Mouse (Mus musculus) embryonic facial prominence, embryonic 11.5 days (tissue): ENCODE results near the gene Ccpg1. TPM values are rescaled to one million over a fixed set of nuclear protein-coding genes. Genes with fewer than 3 reads are reported as not detected.

Experiments used
- ATAC-seq: fragments of 200-750 bp; cut with Nextera tagmentation; replicated peaks from 2 replicates; pipeline ENCODE4 v1.8.0; 2017; ENCODE audit warnings: low read depth; ENCODE audit not compliant: insufficient number of reproducible peaks, low FRiP score, low TSS enrichment
- DNase-seq: peaks from one replicate; pipeline ENCODE4 v3.0.0-alpha.2; 2015; ENCODE audit warnings: low spot score
- H3K27ac ChIP-seq: fragments of 300-500 bp; sonication (generic); replicated peaks from 2 replicates; pipeline ENCODE4 v1.5.1; 2014; ENCODE audit warnings: mild to moderate bottlenecking, low read depth, low read length, control low read depth
- H3K27me3 ChIP-seq: fragments of 300-500 bp; sonication (generic); 2 replicates; pipeline ENCODE4 v1.6.1; 2014; ENCODE audit warnings: mild to moderate bottlenecking, low read length, moderate library complexity, mixed read lengths; ENCODE audit not compliant: control insufficient read depth, insufficient read depth
- H3K36me3 ChIP-seq: fragments of 300-500 bp; sonication (generic); replicated peaks from 2 replicates; pipeline ENCODE4 v1.6.1; 2014; ENCODE audit warnings: low read depth, mild to moderate bottlenecking, low read length, moderate library complexity, mixed read lengths; ENCODE audit not compliant: control insufficient read depth, insufficient read depth
- H3K4me1 ChIP-seq: fragments of 300-500 bp; sonication (generic); 2 replicates; pipeline ENCODE4 v1.6.1; 2014; ENCODE audit warnings: low read length, mixed read lengths; ENCODE audit not compliant: control insufficient read depth, insufficient read depth
- H3K4me2 ChIP-seq: fragments of 300-500 bp; sonication (generic); 2 replicates; pipeline ENCODE4 v1.6.1; 2014; ENCODE audit warnings: low read depth, mild to moderate bottlenecking, control low read depth, low read length, moderate library complexity
- H3K4me3 ChIP-seq: fragments of 300-500 bp; sonication (generic); 2 replicates; pipeline ENCODE4 v1.5.1; 2014; ENCODE audit warnings: low read depth, low read length, control low read depth
- H3K9ac ChIP-seq: fragments of 300-500 bp; sonication (generic); replicated peaks from 2 replicates; pipeline ENCODE4 v1.6.1; 2014; ENCODE audit warnings: mild to moderate bottlenecking, control low read depth, low read length
- H3K9me3 ChIP-seq: fragments of 300-500 bp; sonication (generic); replicated peaks from 2 replicates; pipeline ENCODE4 v1.6.1; 2016; ENCODE audit warnings: mild to moderate bottlenecking, low read length, inconsistent platforms, mixed read lengths; ENCODE audit not compliant: control insufficient read depth
- WGBS: fragments of 180-500 bp; shearing (Covaris S2); extraction: QIAGEN DNeasy Blood & Tissue Kit; methylation state at CpG from one replicate; pipeline ENCODE4 v1.1.7; 2014; 5-methylcytosine and 5-hydroxymethylcytosine counted together
- polyA plus RNA-seq: library from polyadenylated mRNA; unstranded; fragments of >200 nt; fragmentation: Nextera tagmentation; extraction: Ambion mirVana; gene quantifications from 2 replicates; pipeline ENCODE4 v1.2.1, GENCODE M21; 2014

Gene Ccpg1
- polyA plus RNA-seq, 1 experiment from 2014 or later = 21.9 TPM

DNA sequence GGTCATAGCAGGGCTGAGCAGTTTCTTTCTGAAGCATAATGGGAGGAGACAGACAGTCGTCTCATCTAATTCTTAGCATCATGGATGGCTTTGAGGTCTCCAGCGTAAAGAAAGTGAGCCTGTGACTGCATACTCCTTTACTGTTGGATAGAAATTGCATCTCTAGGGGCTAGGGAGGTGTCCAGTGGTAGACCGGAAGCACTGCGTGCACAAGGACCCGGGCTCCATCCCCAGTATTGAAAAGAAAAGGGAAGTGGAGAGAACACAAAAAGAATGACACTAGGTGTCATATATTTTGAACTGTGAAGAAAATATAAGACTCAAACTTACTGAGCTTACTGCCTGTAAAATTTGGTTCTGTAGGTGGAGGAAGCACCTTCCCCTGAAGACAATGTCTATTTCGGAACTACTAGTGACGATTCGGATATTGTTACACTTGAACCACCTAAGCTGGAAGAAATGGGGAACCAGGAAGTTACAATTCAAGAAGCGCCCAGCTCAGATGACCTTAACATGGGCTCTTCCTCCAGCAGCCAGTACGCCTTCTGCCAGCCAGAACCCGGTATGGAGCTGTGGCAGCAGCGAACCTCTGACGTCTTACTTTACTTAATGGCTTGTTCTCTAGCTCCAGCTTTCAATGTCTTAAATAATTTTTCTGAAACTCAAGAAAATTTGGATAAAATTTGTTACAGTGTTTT is 16.2 kb downstream of the Ccpg1 start:
- no peak overlapping the region for H3K9ac ChIP-seq
- no peaks in the 10 kb centered on the region for H3K4me1 ChIP-seq
- H3K4me3 ChIP-seq = no peak overlapping the region
- DNase-seq (no peak), ATAC-seq (no peak)
- no peak overlapping the region for H3K27ac ChIP-seq
- WGBS = 89% methylated on average over 13 of the region's 13 CpGs
- H3K4me2 ChIP-seq = no peak overlapping the region
- no peaks in the 10 kb centered on the region for H3K36me3 ChIP-seq
- no peaks in the 10 kb centered on the region for H3K27me3 ChIP-seq
- H3K9me3 ChIP-seq = no peaks in the 10 kb centered on the region

DNA sequence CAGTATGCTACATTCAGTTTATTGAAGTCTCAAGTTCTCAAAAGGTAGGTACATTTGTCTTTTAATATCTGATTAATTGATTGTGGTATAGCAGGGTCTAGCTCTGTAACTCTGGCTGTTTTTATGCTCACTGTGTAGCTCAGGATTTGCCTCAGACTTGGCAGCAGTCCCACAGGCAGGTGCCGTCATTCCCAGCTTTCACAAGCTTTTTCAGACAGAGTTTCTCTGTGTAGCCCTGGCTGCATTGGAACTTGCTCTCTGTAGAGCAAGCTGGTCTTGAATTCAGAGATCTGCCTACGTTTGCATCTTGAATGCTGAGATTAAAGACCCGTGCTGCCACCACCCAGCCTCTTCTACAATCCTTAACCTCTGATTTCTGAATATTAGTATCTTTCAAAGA is 16.9 kb downstream of the Ccpg1 start:
- DNase-seq (no peak), ATAC-seq (no peak)
- Histone ChIP-seq H3K27ac (no peak overlapping the region), H3K4me1 (no peaks in the 10 kb centered on the region), H3K27me3 (no peaks in the 10 kb centered on the region), H3K4me3 (no peak overlapping the region), H3K9ac (no peak overlapping the region), H3K9me3 (no peaks in the 10 kb centered on the region), H3K36me3 (no peaks in the 10 kb centered on the region), H3K4me2 (no peak overlapping the region)
- 78% methylated on average over 3 of the region's 3 CpGs for WGBS

DNA sequence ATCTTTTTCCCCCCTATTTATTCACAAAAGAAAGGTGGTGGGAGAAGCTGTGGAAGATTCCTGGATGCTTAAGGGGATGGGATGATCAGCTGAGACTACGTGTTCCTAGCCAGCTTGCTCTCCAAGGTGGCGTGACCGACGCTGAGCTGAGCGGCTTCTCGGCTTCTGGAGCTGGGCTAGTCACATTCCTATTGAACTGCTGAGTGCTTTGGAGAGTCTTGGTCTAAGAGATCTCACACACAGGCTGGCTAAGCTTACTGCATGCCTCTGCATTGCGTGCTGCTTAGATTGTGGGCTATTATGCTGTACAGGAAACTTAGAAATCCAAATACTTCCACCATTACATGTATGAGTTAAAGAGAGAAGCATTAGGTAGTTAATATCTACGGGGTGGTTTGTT is 18.8 kb downstream of the Ccpg1 start:
- DNase-seq (no peak), ATAC-seq (no peak)
- WGBS = 85% methylated on average over 8 of the region's 8 CpGs
- no peaks in the 10 kb centered on the region for H3K9me3 ChIP-seq
- H3K27me3 ChIP-seq = no peaks in the 10 kb centered on the region
- no peak overlapping the region for H3K4me2 ChIP-seq
- H3K36me3 ChIP-seq = no peaks in the 10 kb centered on the region
- no peak overlapping the region for H3K9ac ChIP-seq
- H3K4me1 ChIP-seq = no peaks in the 10 kb centered on the region
- H3K4me3 ChIP-seq = no peak overlapping the region
- H3K27ac ChIP-seq = no peak overlapping the region

DNA sequence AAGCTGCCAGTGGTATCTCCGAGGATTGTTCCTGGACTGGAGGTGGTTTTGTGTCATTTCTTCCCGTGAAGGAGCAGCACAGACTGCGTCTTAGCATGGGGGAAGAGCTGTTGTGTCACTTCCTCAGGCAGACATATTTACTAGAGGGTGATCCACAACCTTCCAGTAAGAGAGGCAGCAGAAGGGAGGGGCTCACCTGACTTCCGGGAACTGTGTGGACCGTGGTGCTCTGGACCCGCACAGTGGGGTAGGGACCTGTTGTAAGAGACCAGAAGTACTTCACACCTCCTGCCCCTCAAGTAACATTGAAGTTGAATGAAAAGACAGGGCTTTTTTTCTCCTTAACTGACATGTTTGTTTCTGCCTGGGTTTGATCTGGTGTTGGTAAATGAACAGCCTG is 19.9 kb downstream of the Ccpg1 start:
- no peak overlapping the region for H3K4me3 ChIP-seq
- no peaks in the 10 kb centered on the region for H3K4me1 ChIP-seq
- no peaks in the 10 kb centered on the region for H3K36me3 ChIP-seq
- DNase-seq (no peak), ATAC-seq (no peak)
- WGBS = 84% methylated on average over 6 of the region's 6 CpGs
- H3K27me3 ChIP-seq = no peaks in the 10 kb centered on the region
- H3K4me2 ChIP-seq = no peak overlapping the region
- H3K9ac ChIP-seq = no peak overlapping the region
- no peak overlapping the region for H3K27ac ChIP-seq
- H3K9me3 ChIP-seq = no peaks in the 10 kb centered on the region

DNA sequence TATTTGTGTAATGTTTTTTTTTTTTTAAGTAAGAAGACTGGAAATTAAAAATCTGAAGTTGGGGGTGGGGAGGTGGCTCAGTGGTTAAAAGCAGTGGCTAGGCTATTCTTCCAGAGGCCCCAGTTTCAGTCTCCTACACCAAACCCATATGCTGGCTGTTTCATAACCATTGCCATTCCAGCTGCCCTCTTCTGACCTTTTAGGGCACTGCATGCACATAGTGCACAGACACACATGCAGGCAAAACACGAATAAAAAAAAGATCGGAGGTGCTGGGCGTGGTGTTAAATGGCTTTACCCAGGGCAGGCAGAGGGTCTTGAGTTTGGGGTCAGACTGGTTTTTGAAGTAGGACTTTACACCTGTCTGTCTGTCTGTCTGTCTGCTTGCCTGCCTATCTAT is 20.9 kb downstream of the Ccpg1 start:
- no peak overlapping the region for H3K4me3 ChIP-seq
- WGBS = 93% methylated on average over 3 of the region's 3 CpGs
- H3K9ac ChIP-seq = no peak overlapping the region
- no peaks in the 10 kb centered on the region for H3K4me1 ChIP-seq
- no peaks in the 10 kb centered on the region for H3K36me3 ChIP-seq
- no peak overlapping the region for H3K4me2 ChIP-seq
- no peaks in the 10 kb centered on the region for H3K27me3 ChIP-seq
- no peak for DNase-seq
- H3K27ac ChIP-seq = no peak overlapping the region
- H3K9me3 ChIP-seq = no peaks in the 10 kb centered on the region
- ATAC-seq = no peak

DNA sequence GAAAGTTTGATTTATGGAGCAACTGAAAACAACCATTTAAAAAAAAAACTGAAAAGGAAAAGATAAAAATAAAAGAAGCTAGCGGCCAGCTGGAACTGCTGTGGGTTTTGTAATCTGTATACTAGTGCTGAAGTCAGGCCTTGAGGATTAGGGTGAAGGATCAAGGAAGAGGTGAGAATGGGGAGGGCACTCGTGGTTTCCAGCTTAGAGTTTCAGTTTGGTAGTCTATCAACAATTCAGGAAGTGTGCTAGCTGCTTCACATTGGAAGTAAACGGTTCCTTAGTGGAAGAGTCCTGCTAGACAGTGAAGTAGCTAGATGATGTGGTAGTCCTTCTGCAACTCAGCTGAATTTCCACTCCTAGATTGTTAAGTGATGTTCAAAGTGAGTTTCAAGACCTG is 23.2 kb downstream of the Ccpg1 start:
- no peak for DNase-seq
- Histone ChIP-seq H3K4me3 (no peak overlapping the region), H3K4me2 (no peak overlapping the region), H3K27ac (no peak overlapping the region), H3K9ac (no peak overlapping the region), H3K27me3 (no peaks in the 10 kb centered on the region), H3K9me3 (no peaks in the 10 kb centered on the region), H3K36me3 (no peaks in the 10 kb centered on the region), H3K4me1 (no peaks in the 10 kb centered on the region)
- ATAC-seq = no peak
- WGBS = 69% methylated on average over 3 of the region's 3 CpGs

DNA sequence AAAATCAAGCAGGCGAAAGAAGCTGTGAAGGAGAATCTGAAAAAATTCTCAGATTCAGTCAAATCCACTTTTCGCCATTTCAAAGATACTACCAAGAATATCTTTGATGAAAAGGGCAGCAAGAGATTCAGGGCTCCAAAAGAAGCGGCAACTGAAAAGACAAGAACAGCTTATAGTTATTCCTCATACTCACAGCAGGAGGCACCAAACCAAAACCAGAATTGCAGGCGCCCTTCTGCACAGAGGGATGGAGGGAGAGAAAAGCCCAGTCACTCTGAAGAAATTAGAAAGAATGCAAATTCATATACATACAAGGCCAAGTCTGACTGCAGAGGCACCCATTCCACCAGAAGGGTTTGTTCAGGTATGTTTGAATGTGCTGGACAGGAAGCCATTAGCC is 27.4 kb downstream of the Ccpg1 start:
- Histone ChIP-seq H3K27ac (no peak overlapping the region), H3K4me3 (no peak overlapping the region), H3K27me3 (no peaks in the 10 kb centered on the region), H3K9ac (no peak overlapping the region), H3K4me1 (no peaks in the 10 kb centered on the region), H3K4me2 (no peak overlapping the region), H3K9me3 (no peaks in the 10 kb centered on the region), H3K36me3 (no peaks in the 10 kb centered on the region; the same call in 1 of the 2 replicates)
- 93% methylated on average over 4 of the region's 4 CpGs for WGBS
- no peak for DNase-seq
- ATAC-seq = no peak

DNA sequence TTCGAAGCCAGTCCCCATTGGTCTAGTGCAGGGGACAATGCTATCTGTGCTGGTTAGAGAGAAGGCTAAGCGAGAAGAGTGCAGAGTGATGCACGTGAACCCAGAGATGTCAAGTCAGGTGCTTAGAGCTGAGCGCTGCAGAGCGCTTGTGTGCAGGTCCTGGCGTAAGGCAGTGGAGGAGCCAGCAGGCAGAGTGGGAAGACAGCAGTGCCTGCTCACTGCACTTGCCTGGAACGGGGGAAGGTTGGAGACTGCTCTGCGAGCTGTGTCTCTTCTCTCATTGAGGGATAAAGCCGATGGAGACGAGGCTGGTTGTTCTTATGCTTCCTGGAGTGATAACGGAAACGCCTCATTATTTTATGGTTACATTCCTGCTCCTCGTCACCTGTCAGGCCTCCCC is 29.5 kb downstream of the Ccpg1 start:
- H3K4me3 ChIP-seq = no peak overlapping the region
- H3K4me1 ChIP-seq = no peaks in the 10 kb centered on the region
- no peak for DNase-seq
- ATAC-seq = no peak
- WGBS = 89% methylated on average over 13 of the region's 13 CpGs
- H3K27ac ChIP-seq = no peak overlapping the region
- H3K36me3 ChIP-seq = no peaks in the 10 kb centered on the region; the same call in 1 of the 2 replicates
- H3K9me3 ChIP-seq = no peaks in the 10 kb centered on the region
- H3K27me3 ChIP-seq = no peaks in the 10 kb centered on the region
- no peak overlapping the region for H3K9ac ChIP-seq
- H3K4me2 ChIP-seq = no peak overlapping the region
